Mouse (Mus musculus) embryonic facial prominence, embryonic 10.5 days (tissue): ENCODE results near the gene Sult1c2. TPM values are rescaled to one million over a fixed set of nuclear protein-coding genes. Genes with fewer than 3 reads are reported as not detected.

Source experiments
- polyA plus RNA-seq: library from polyadenylated mRNA; unstranded; fragments of >200 nt; fragmentation: Nextera tagmentation; extraction: Ambion mirVana; gene quantifications from 2 replicates; pipeline ENCODE4 v1.2.1, GENCODE M21; 2016

The Sult1c2 gene
- polyA plus RNA-seq, 1 experiment from 2014 or later = not detected

Other genes with a start within 250 kb of the Sult1c2 start
- gene Sgo1, start 157.0 kb downstream of the Sult1c2 start, polyA plus RNA-seq = 42.0 and 43.2 TPM in 2 replicates
- gene Sult1c1, start 144.3 kb upstream of the Sult1c2 start, polyA plus RNA-seq = not detected in 2 replicates